Mouse (Mus musculus) limb, embryonic 12.5 days (tissue): Measurements from ENCODE around the gene Tgm2. TPM values are rescaled to one million over a fixed set of nuclear protein-coding genes. Genes with fewer than 3 reads are reported as not detected.

Experiments
- ATAC-seq: fragments of 200-750 bp; cut with Nextera tagmentation; 2 replicates; pipeline ENCODE4 v1.8.0; 2017; ENCODE audit warnings: low read depth, moderate TSS enrichment; ENCODE audit not compliant: insufficient number of reproducible peaks, insufficient read depth, low FRiP score, low TSS enrichment
- H3K27ac ChIP-seq: fragments of 300-500 bp; sonication (generic); 2 replicates; pipeline ENCODE4 v1.5.1; 2016; ENCODE audit warnings: mild to moderate bottlenecking, moderate library complexity
- H3K27me3 ChIP-seq: fragments of 300-500 bp; sonication (generic); 2 replicates; pipeline ENCODE4 v1.6.1; 2016; ENCODE audit warnings: mild to moderate bottlenecking, moderate library complexity
- H3K36me3 ChIP-seq: fragments of 300-500 bp; sonication (generic); 2 replicates; pipeline ENCODE4 v1.6.1; 2016; ENCODE audit warnings: mild to moderate bottlenecking, moderate library complexity
- H3K4me1 ChIP-seq: fragments of 300-500 bp; sonication (generic); replicated peaks from 2 replicates; pipeline ENCODE4 v1.6.1; 2016
- H3K4me2 ChIP-seq: fragments of 300-500 bp; sonication (generic); 2 replicates; pipeline ENCODE4 v1.6.1; 2016; ENCODE audit warnings: mild to moderate bottlenecking, moderate library complexity
- H3K4me3 ChIP-seq: fragments of 300-500 bp; sonication (generic); replicated peaks from 2 replicates; pipeline ENCODE4 v1.5.1; 2016; ENCODE audit warnings: mild to moderate bottlenecking
- H3K9ac ChIP-seq: fragments of 300-500 bp; sonication (generic); replicated peaks from 2 replicates; pipeline ENCODE4 v1.6.1; 2016; ENCODE audit warnings: mild to moderate bottlenecking, moderate library complexity
- H3K9me3 ChIP-seq: fragments of 300-500 bp; sonication (generic); 2 replicates; pipeline ENCODE4 v1.6.1; 2016; ENCODE audit warnings: mild to moderate bottlenecking, moderate library complexity
- WGBS: fragments of 180-500 bp; shearing (Covaris S2); methylation state at CpG from one replicate; pipeline ENCODE4 v1.1.7; 2016; 5-methylcytosine and 5-hydroxymethylcytosine counted together
- polyA plus RNA-seq: library from polyadenylated mRNA; unstranded; fragments of >200 nt; fragmentation: Nextera tagmentation; extraction: Ambion mirVana; gene quantifications from 2 replicates; pipeline ENCODE4 v1.2.1, GENCODE M21; 2016

Tgm2 gene
- polyA plus RNA-seq, 1 experiment from 2014 or later: 2.6 TPM

DNA sequence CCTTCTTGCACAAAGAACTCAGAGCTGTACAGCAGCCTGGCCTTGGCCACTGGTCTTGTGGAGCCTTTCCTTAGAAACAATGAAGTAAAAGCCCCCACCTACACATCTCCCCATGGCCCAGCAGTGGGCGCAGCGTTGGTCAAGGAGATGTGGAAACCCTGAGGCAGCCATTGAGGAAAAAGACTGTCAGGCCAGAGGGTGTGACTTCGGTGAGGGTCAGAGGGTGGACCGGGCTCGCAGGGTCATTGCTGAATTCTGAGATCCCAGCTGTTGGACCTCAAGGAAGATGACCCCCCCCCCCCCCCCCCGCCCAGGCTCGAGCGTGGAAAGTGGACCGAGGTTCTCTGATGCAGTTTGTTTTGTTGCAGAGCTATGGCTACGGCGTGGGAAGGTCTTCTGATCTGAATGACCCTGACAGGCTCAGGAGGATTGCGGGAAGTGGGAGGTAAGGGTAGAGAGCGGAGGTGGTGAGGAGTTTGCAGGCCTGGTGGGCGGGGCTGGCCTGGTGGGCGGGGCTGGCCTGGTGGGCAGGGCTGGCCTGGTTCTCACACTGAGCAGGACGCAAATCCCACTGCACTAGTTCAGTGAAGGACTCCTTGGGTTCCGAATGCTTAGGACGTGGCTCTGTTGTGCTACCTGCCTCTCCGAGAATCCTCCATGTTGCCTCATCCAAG lies 32.6 kb upstream of the Tgm2 start:
- H3K27me3 ChIP-seq: peaks cover 11% of the 10 kb centered on the region; the same call in 1 of the 2 replicates
- H3K27ac ChIP-seq: no peak overlapping the region
- peak; percentile 77; the same call in 1 of the 2 replicates for ATAC-seq
- no peaks in the 10 kb centered on the region for H3K9me3 ChIP-seq
- peak overlapping the region; percentile 29 for H3K4me3 ChIP-seq
- 10% methylated on average over 16 of the region's 19 CpGs for WGBS
- H3K36me3 ChIP-seq: no peaks in the 10 kb centered on the region
- peak overlapping the region; percentile 54 for H3K4me2 ChIP-seq
- H3K4me1 ChIP-seq: peaks cover 13% of the 10 kb centered on the region
- peak overlapping the region; percentile 38 for H3K9ac ChIP-seq

DNA sequence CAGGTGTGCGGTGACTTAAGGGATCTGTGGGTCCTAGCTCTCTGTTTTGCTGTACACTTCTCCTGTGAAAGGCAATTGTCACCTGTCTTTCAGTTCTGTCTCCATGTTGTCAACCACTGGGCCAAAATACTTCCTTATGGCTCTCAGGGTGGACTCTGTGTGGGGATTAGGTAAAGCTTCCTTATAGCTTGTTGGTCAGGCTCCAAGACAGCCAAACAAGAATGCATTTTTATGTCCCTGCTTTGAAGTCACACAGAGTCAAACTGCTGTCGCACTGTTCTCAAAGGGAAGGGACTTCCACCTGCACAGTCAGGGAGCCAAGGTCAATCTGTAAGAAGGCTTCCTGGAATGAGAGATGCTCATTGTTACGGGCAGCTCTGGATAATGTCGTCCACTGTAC lies 31.9 kb upstream of the Tgm2 start:
- peaks cover 11% of the 10 kb centered on the region; the same call in 1 of the 2 replicates for H3K27me3 ChIP-seq
- 77% methylated on average over 4 of the region's 4 CpGs for WGBS
- H3K36me3 ChIP-seq: no peaks in the 10 kb centered on the region
- no peaks in the 10 kb centered on the region for H3K9me3 ChIP-seq
- peaks cover 13% of the 10 kb centered on the region for H3K4me1 ChIP-seq
- no peak overlapping the region for H3K4me3 ChIP-seq
- H3K4me2 ChIP-seq: no peak overlapping the region
- ATAC-seq: no peak
- H3K9ac ChIP-seq: no peak overlapping the region
- no peak overlapping the region for H3K27ac ChIP-seq

DNA sequence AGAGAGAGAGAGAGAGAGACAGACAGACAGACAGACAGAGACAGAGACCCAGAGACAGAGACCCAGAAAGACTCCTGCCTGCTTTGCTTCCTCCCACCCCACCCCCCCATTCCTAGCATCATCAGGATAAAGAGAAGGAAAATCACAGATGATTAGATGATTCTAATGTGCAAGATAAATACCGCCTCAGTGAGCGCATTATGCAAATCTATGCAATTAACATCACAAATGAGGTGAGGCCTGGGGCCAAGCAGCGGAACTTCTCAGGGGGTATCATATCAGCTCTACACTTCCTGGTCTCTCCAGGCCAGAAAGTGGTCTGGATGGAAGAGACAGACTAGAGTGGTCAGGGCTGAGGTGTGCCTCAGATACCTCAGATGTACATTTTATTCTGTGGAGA lies 31.3 kb upstream of the Tgm2 start:
- WGBS: 56% methylated on average over 3 of the region's 3 CpGs

DNA sequence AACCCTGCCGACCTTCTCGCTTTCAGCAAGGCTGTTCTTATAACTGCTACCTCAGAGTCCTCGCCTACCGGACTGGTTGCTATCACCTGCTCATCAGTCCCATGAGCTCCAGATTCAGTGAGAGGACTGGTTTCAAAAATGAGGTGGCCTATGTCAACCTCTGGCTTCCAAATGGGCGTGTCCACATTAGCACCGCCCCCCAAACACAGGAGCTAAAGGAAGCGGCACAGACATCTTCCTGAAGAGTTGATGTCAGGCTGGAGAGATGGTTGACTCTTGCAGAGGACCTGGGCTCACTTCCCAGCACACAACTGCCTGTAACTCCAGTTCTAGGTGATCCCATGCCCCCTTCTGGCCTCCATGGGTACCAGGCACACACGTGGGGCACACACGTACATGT lies 30.5 kb upstream of the Tgm2 start:
- Histone ChIP-seq H3K4me2 (no peak overlapping the region), H3K9ac (no peak overlapping the region), H3K36me3 (no peaks in the 10 kb centered on the region), H3K27me3 (peaks cover 11% of the 10 kb centered on the region; the same call in 1 of the 2 replicates), H3K9me3 (no peaks in the 10 kb centered on the region), H3K4me3 (no peak overlapping the region), H3K4me1 (peaks cover 13% of the 10 kb centered on the region), H3K27ac (no peak overlapping the region)
- 88% methylated on average over 9 of the region's 9 CpGs for WGBS
- ATAC-seq: no peak

More for the DNA sequence above, 31.3 kb upstream of the Tgm2 start:
- H3K4me3 ChIP-seq: no peak overlapping the region
- no peaks in the 10 kb centered on the region for H3K36me3 ChIP-seq
- H3K4me2 ChIP-seq: no peak overlapping the region
- no peaks in the 10 kb centered on the region for H3K9me3 ChIP-seq
- H3K27me3 ChIP-seq: peaks cover 11% of the 10 kb centered on the region; the same call in 1 of the 2 replicates
- H3K27ac ChIP-seq: no peak overlapping the region
- ATAC-seq: no peak
- no peak overlapping the region for H3K9ac ChIP-seq
- H3K4me1 ChIP-seq: peaks cover 13% of the 10 kb centered on the region

DNA sequence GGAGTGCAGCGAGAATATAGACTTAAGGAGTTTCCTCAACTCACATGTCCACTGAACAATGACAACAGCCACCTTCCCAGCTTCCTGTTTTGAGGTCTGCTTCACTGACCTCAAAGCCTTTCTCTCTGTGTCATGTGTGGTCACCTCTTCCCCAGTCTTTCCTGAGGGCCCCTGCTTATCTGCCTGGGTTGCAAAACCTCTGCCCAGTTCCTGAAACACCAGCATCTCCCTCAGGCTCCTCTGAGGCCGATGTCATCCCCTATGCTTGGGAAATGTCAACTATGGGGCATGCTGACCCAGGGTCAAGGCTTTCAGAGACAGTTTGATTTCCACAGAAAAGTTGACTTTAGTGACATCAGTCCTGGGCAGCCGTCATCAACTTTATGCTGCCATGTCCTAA lies 29.2 kb upstream of the Tgm2 start:
- Histone ChIP-seq H3K4me1 (peaks cover 13% of the 10 kb centered on the region), H3K27ac (no peak overlapping the region), H3K9ac (no peak overlapping the region), H3K36me3 (no peaks in the 10 kb centered on the region), H3K27me3 (peaks cover 11% of the 10 kb centered on the region; the same call in 1 of the 2 replicates), H3K9me3 (no peaks in the 10 kb centered on the region), H3K4me2 (no peak overlapping the region), H3K4me3 (no peak overlapping the region)
- 79% methylated on average over 3 of the region's 3 CpGs for WGBS
- no peak for ATAC-seq

DNA sequence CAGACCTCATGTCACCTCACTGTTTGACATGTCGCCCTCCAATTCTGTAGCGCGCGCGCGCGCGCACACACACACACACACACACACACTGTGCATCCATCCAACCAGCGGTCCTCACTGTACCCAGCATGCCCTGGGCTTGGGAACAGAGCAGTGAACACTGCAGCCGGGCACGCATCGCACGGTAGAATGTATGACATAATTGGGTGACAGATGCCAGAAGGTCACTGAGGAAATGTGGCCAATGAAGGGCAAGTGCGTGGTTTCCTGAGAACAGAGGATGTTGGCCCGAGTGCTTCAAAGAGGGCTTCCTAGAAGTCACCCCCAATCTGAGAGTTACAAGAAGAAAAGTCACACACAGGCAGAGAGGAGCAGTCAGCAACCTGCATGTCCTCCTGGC lies 28.7 kb upstream of the Tgm2 start:
- 83% methylated on average over 15 of the region's 15 CpGs for WGBS
- no peak overlapping the region for H3K9ac ChIP-seq

DNA sequence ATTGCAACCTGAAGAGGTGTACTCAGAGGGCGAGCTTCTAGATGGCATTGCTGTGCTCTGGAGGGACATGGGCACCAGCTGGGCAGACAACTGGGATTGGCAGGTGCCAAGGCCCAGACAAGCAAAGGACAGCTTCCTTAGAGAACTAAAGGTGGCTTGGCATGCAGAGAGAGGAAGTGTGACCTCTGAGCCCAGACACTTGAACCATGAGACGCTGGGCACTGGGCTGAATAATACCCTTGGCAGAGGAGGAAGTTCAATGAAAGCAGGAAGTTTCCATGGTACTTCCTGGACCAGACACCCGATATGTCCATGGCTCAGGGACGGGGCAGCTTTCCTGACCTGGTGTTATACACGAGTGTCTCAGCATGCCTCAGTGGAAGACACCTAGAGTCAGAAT lies 28.2 kb upstream of the Tgm2 start:
- Histone ChIP-seq H3K4me2 (no peak overlapping the region), H3K9ac (no peak overlapping the region), H3K36me3 (no peaks in the 10 kb centered on the region), H3K4me1 (peaks cover 8% of the 10 kb centered on the region), H3K27me3 (peaks cover 6% of the 10 kb centered on the region; the same call in 1 of the 2 replicates), H3K4me3 (no peak overlapping the region), H3K9me3 (no peaks in the 10 kb centered on the region), H3K27ac (no peak overlapping the region)
- 83% methylated on average over 5 of the region's 5 CpGs for WGBS
- no peak for ATAC-seq

More for the DNA sequence above, 28.7 kb upstream of the Tgm2 start:
- Histone ChIP-seq H3K36me3 (no peaks in the 10 kb centered on the region), H3K27me3 (peaks cover 11% of the 10 kb centered on the region; the same call in 1 of the 2 replicates), H3K27ac (no peak overlapping the region), H3K4me2 (no peak overlapping the region), H3K9me3 (no peaks in the 10 kb centered on the region), H3K4me3 (no peak overlapping the region), H3K4me1 (peaks cover 13% of the 10 kb centered on the region)
- ATAC-seq: no peak

DNA sequence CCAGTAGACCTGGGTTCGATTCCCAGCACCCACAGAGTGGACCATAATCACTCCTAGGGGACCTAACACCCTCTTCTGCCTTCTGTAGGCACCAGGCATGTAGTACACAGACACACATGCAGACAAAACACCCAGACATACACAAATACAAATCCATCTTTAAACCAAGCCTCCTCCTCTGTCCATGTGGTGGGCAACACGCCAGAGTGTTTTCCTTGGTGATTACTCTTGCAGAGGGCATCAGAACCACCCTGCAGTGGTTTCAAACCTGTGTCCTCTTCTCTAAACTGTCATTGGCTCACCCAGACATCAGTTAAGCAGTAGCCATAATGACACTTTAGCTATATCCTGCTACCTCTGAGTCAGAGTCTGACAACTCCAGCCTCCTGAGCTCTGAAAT lies 24.2 kb upstream of the Tgm2 start:
- Histone ChIP-seq H3K27ac (no peak overlapping the region), H3K9ac (no peak overlapping the region), H3K4me1 (no peaks in the 10 kb centered on the region; the same call in 1 of the 2 replicates), H3K4me2 (no peak overlapping the region), H3K36me3 (no peaks in the 10 kb centered on the region), H3K4me3 (no peak overlapping the region), H3K9me3 (no peaks in the 10 kb centered on the region), H3K27me3 (no peaks in the 10 kb centered on the region)
- ATAC-seq: no peak
- 89% methylated on average over 2 of the region's 2 CpGs for WGBS

DNA sequence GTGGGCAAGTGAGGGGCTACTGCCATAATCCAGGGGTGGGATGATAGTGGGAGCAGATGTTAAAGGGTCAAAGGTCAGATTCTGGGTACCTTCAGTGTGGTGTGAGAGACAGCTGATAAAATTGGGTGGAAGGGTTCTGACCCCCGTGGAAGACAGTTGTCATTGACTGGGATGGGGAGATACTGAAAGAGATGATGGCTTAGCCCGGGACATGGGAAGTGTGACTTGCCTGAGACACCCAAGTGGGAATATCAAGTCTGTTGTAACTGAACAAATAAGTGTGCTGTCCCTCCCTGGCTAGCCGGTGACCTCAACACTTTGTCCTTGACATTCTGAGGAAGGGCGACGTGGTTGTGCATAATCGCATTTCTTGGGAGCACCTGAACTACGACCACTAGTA lies 23.5 kb upstream of the Tgm2 start:
- Histone ChIP-seq H3K36me3 (no peaks in the 10 kb centered on the region), H3K9ac (no peak overlapping the region), H3K9me3 (no peaks in the 10 kb centered on the region), H3K4me2 (no peak overlapping the region), H3K4me3 (no peak overlapping the region), H3K27me3 (no peaks in the 10 kb centered on the region), H3K27ac (no peak overlapping the region), H3K4me1 (no peaks in the 10 kb centered on the region; the same call in 1 of the 2 replicates)
- ATAC-seq: no peak
- 84% methylated on average over 7 of the region's 7 CpGs for WGBS

DNA sequence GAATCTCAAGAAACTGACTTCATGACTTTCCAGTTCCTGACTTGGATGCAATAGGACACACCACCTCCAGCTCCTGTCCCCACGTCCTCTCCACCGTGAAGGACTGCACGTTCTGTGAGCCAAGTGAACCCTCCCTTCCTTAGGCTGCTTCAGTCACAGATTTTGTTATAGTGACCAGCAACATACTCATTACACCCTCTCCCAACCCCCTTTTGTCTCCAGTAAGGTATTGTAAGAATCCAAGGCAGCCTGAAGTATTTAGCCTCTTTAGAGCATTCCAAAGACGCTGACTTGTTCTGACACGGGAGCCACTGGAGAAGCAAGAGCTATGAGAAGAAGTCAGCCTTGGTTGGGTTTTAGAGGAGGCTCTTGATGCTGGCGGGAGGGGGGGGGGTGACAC lies 23.1 kb upstream of the Tgm2 start:
- Histone ChIP-seq H3K9ac (no peak overlapping the region), H3K4me3 (no peak overlapping the region), H3K9me3 (no peaks in the 10 kb centered on the region), H3K27ac (no peak overlapping the region), H3K27me3 (no peaks in the 10 kb centered on the region), H3K4me1 (no peaks in the 10 kb centered on the region; the same call in 1 of the 2 replicates), H3K4me2 (no peak overlapping the region), H3K36me3 (no peaks in the 10 kb centered on the region)
- 73% methylated on average over 6 of the region's 6 CpGs for WGBS
- no peak for ATAC-seq

DNA sequence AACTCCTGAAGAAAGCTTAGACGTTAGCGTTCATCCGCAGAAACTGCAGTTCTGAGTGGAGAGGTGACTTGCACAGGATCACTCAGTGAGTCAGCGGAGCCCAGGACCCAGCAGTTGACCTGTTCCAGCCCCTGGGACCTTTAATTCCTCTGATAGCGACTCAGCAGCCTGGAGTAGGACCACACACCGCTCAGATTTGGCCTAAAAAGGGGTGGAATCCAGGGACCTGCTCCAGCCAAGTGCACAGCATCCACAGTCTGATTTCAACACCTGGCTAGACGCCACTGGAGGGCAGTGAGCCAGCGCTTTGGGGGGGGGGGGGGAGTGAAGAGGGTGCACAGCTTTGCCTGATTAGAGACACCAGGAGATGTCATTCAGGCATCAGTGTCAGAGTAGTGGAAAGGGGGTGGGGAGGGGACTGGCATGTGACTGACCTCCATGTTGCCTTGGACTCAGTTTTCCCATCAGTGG lies 22.5 kb upstream of the Tgm2 start:
- Histone ChIP-seq H3K36me3 (no peaks in the 10 kb centered on the region), H3K4me3 (no peak overlapping the region), H3K9ac (no peak overlapping the region), H3K27ac (no peak overlapping the region), H3K27me3 (no peaks in the 10 kb centered on the region), H3K4me1 (no peaks in the 10 kb centered on the region; the same call in 1 of the 2 replicates), H3K4me2 (no peak overlapping the region), H3K9me3 (no peaks in the 10 kb centered on the region)
- WGBS: 71% methylated on average over 8 of the region's 8 CpGs
- ATAC-seq: no peak
